Mouse (Mus musculus) heart, embryonic 11.5 days (tissue): Measurements from ENCODE around the gene Upp2. TPM values are rescaled to one million over a fixed set of nuclear protein-coding genes. Genes with fewer than 3 reads are reported as not detected.

Experiments
- ATAC-seq: fragments of 200-750 bp; cut with Nextera tagmentation; replicated peaks from 2 replicates; pipeline ENCODE4 v1.8.0; 2017; ENCODE audit warnings: moderate library complexity; ENCODE audit not compliant: insufficient number of reproducible peaks, low FRiP score, low TSS enrichment
- H3K27ac ChIP-seq: fragments of 300-500 bp; sonication (generic); 2 replicates; pipeline ENCODE4 v1.5.1; 2014; ENCODE audit warnings: mild to moderate bottlenecking, low read depth, low read length
- H3K27me3 ChIP-seq: fragments of 300-500 bp; sonication (generic); 2 replicates; pipeline ENCODE4 v1.6.1; 2014; ENCODE audit warnings: mild to moderate bottlenecking, low read length, mixed read lengths; ENCODE audit not compliant: control insufficient read depth, insufficient read depth
- H3K36me3 ChIP-seq: fragments of 300-500 bp; sonication (generic); 2 replicates; pipeline ENCODE4 v1.6.1; 2014; ENCODE audit warnings: mild to moderate bottlenecking, low read length, moderate library complexity, mixed read lengths; ENCODE audit not compliant: control insufficient read depth, insufficient read depth
- H3K4me1 ChIP-seq: fragments of 300-500 bp; sonication (generic); 2 replicates; pipeline ENCODE4 v1.6.1; 2014; ENCODE audit warnings: low read length; ENCODE audit not compliant: control insufficient read depth, insufficient read depth
- H3K4me2 ChIP-seq: fragments of 300-500 bp; sonication (generic); 2 replicates; pipeline ENCODE4 v1.6.1; 2014; ENCODE audit warnings: mild to moderate bottlenecking, moderate library complexity
- H3K4me3 ChIP-seq: fragments of 300-500 bp; sonication (generic); 2 replicates; pipeline ENCODE4 v1.5.1; 2014; ENCODE audit warnings: low read depth, low read length
- H3K9ac ChIP-seq: fragments of 300-500 bp; sonication (generic); 2 replicates; pipeline ENCODE4 v1.6.1; 2014; ENCODE audit warnings: mild to moderate bottlenecking, low read depth, low read length, moderate library complexity
- H3K9me3 ChIP-seq: fragments of 300-500 bp; sonication (generic); replicated peaks from 2 replicates; pipeline ENCODE4 v1.6.1; 2016; ENCODE audit warnings: low read length; ENCODE audit not compliant: control insufficient read depth
- WGBS: fragments of 180-500 bp; shearing (Covaris S2); extraction: QIAGEN DNeasy Blood & Tissue Kit; methylation state at CpG from one replicate; pipeline ENCODE4 v1.1.7; 2014; ENCODE audit not compliant: insufficient replicate concordance; 5-methylcytosine and 5-hydroxymethylcytosine counted together
- polyA plus RNA-seq: library from polyadenylated mRNA; unstranded; fragments of >200 nt; fragmentation: Nextera tagmentation; extraction: Ambion mirVana; gene quantifications from 2 replicates; pipeline ENCODE4 v1.2.1, GENCODE M21; 2014

The Upp2 gene
- polyA plus RNA-seq, 1 experiment from 2014 or later: 8.4 TPM

GRCm38 (mm10) chr2:58614851-58615250 lies 47.8 kb downstream of the Upp2 start:
- no peak for ATAC-seq
- no peaks in the 10 kb centered on the region for H3K27me3 ChIP-seq
- no peak overlapping the region for H3K4me2 ChIP-seq
- no peaks in the 10 kb centered on the region for H3K9me3 ChIP-seq
- H3K9ac ChIP-seq: no peak overlapping the region
- WGBS: 91% methylated on average over 8 of the region's 8 CpGs
- H3K4me1 ChIP-seq: no peaks in the 10 kb centered on the region
- no peak overlapping the region for H3K27ac ChIP-seq
- H3K36me3 ChIP-seq: no peaks in the 10 kb centered on the region
- no peak overlapping the region for H3K4me3 ChIP-seq

GRCm38 (mm10) chr2:58615766-58616165 lies 48.7 kb downstream of the Upp2 start:
- ATAC-seq: no peak
- H3K27me3 ChIP-seq: no peaks in the 10 kb centered on the region
- H3K9ac ChIP-seq: no peak overlapping the region
- no peaks in the 10 kb centered on the region for H3K9me3 ChIP-seq
- no peaks in the 10 kb centered on the region for H3K4me1 ChIP-seq
- 85% methylated on average over 5 of the region's 5 CpGs for WGBS
- no peaks in the 10 kb centered on the region for H3K36me3 ChIP-seq
- H3K4me2 ChIP-seq: no peak overlapping the region
- no peak overlapping the region for H3K27ac ChIP-seq
- H3K4me3 ChIP-seq: no peak overlapping the region

GRCm38 (mm10) chr2:58625186-58625585 lies 58.1 kb downstream of the Upp2 start:
- H3K4me3 ChIP-seq: no peak overlapping the region
- H3K9me3 ChIP-seq: no peaks in the 10 kb centered on the region
- no peak overlapping the region for H3K27ac ChIP-seq
- WGBS: 75% methylated on average over 12 of the region's 12 CpGs
- H3K9ac ChIP-seq: no peak overlapping the region
- no peaks in the 10 kb centered on the region for H3K27me3 ChIP-seq
- no peak overlapping the region for H3K4me2 ChIP-seq
- H3K4me1 ChIP-seq: no peaks in the 10 kb centered on the region
- H3K36me3 ChIP-seq: no peaks in the 10 kb centered on the region
- ATAC-seq: no peak

- H3K9ac ChIP-seq: no peak overlapping the region
- WGBS: 42% methylated on average over 2 of the region's 2 CpGs
- H3K27ac ChIP-seq: no peak overlapping the region
- no peak overlapping the region for H3K4me3 ChIP-seq
- no peak overlapping the region for H3K4me2 ChIP-seq
- H3K4me1 ChIP-seq: no peaks in the 10 kb centered on the region
- no peak for ATAC-seq
- no peaks in the 10 kb centered on the region for H3K9me3 ChIP-seq
- H3K27me3 ChIP-seq: no peaks in the 10 kb centered on the region
- no peaks in the 10 kb centered on the region for H3K36me3 ChIP-seq
These were observed 58.6 kb downstream of the Upp2 start for GRCm38 (mm10) chr2:58625681-58626080.

GRCm38 (mm10) chr2:58626136-58626769 lies 59.2 kb downstream of the Upp2 start:
- Histone ChIP-seq H3K27me3 (no peaks in the 10 kb centered on the region), H3K36me3 (no peaks in the 10 kb centered on the region), H3K4me3 (no peak overlapping the region), H3K27ac (no peak overlapping the region), H3K9ac (no peak overlapping the region), H3K9me3 (no peaks in the 10 kb centered on the region), H3K4me2 (no peak overlapping the region), H3K4me1 (no peaks in the 10 kb centered on the region)
- 35% methylated on average over 8 of the region's 8 CpGs for WGBS
- no peak for ATAC-seq

- Histone ChIP-seq H3K4me3 (no peak overlapping the region), H3K4me1 (no peaks in the 10 kb centered on the region), H3K9me3 (no peaks in the 10 kb centered on the region), H3K4me2 (no peak overlapping the region), H3K9ac (no peak overlapping the region), H3K27me3 (no peaks in the 10 kb centered on the region), H3K27ac (no peak overlapping the region), H3K36me3 (no peaks in the 10 kb centered on the region)
- 38% methylated on average over 2 of the region's 2 CpGs for WGBS
- ATAC-seq: no peak
These were observed 60.9 kb downstream of the Upp2 start for GRCm38 (mm10) chr2:58627981-58628380.

GRCm38 (mm10) chr2:58628993-58629392 lies 61.9 kb downstream of the Upp2 start:
- Histone ChIP-seq H3K4me3 (no peak overlapping the region), H3K27ac (no peak overlapping the region), H3K4me1 (no peaks in the 10 kb centered on the region), H3K27me3 (no peaks in the 10 kb centered on the region), H3K4me2 (no peak overlapping the region), H3K9ac (no peak overlapping the region), H3K36me3 (no peaks in the 10 kb centered on the region), H3K9me3 (no peaks in the 10 kb centered on the region)
- ATAC-seq: no peak
- WGBS: 70% methylated on average over 3 of the region's 3 CpGs

GRCm38 (mm10) chr2:58629440-58629839 lies 62.3 kb downstream of the Upp2 start:
- H3K27me3 ChIP-seq: no peaks in the 10 kb centered on the region
- H3K4me1 ChIP-seq: no peaks in the 10 kb centered on the region
- no peak overlapping the region for H3K4me2 ChIP-seq
- no peak overlapping the region for H3K4me3 ChIP-seq
- H3K27ac ChIP-seq: no peak overlapping the region
- ATAC-seq: no peak
- no peaks in the 10 kb centered on the region for H3K36me3 ChIP-seq
- no peaks in the 10 kb centered on the region for H3K9me3 ChIP-seq
- H3K9ac ChIP-seq: no peak overlapping the region
- 61% methylated on average over 7 of the region's 7 CpGs for WGBS

- no peak for ATAC-seq
- H3K36me3 ChIP-seq: no peaks in the 10 kb centered on the region
- WGBS: 87% methylated on average over 11 of the region's 11 CpGs
- H3K4me2 ChIP-seq: no peak overlapping the region
- H3K9ac ChIP-seq: no peak overlapping the region
- no peak overlapping the region for H3K4me3 ChIP-seq
- no peaks in the 10 kb centered on the region for H3K4me1 ChIP-seq
- H3K27ac ChIP-seq: no peak overlapping the region
- no peaks in the 10 kb centered on the region for H3K27me3 ChIP-seq
- H3K9me3 ChIP-seq: no peaks in the 10 kb centered on the region
These were observed 66.7 kb downstream of the Upp2 start for GRCm38 (mm10) chr2:58633791-58634190.
